Mouse (Mus musculus): ENCODE results near the gene Gnao1.
A peak's percentile ranks its signal among the peaks of the same experiment; 100 is the strongest.

Gene Gnao1

DNA sequence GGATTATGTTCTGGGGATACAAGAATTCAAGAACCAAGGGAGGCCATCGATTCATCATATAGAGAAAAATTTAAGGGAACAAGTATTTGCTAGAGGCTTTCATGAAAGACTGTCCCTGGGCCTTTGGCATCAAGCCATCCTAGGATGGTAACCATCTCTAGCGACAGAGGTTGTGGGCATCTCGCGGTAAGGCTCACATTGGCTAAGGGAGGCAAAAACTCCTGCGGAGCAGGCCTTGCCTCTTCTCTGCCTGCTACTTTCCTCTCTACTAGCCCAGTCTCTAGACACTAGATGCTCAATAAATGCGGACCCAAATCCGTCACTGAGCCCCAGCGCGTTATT, at the start of gene Gnao1:
TSS of gene Gnao1 (plus strand) at position 281 of the 342 bp plus-strand sequence.
- no peak for DNase-seq (ENCODE audit: low read depth, low spot score)

DNA sequence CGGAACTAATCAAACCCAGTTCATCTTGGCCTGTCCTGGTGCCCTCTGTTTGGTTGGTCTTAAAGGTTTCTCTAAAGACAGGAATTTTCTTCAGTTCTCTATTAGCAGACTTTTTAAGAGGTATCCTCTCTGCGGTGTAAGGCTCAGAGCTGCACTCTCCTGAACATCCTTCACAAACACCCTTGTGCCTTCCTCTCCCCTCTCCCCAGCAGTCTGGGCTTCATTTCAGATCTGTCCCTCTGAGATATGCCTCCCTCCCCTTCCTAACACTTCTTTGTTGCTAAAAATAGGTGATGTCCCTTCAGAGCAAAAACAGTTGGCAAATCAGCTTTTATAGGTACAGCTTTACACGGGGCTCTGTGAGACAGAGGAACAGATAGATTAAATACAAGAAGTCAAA, 32.2 kb upstream of the Gnao1 start:
- no peak for DNase-seq (ENCODE audit: low read depth, low spot score)

DNA sequence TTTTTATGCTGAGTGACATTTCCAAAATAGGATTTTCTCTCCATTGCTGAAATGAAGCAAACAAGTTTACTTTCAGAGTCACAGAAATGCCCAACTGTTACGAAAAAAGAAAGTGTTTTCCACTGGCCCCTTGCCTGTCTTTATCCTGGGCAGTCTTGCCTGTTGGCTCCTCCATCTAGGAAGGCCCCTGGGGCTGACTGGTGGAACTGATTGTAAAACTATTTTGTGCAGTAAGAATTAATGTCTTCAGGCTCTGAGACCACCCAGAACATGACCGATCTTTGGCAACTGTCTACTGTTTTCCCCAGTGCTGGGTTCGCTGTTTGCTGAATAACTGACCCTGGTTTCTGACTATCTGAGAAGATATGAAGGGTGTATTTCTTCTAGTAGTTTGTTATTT, 540 bp upstream of the Gnao1 start:
- no peak for DNase-seq (ENCODE audit: low read depth, low spot score)

DNA sequence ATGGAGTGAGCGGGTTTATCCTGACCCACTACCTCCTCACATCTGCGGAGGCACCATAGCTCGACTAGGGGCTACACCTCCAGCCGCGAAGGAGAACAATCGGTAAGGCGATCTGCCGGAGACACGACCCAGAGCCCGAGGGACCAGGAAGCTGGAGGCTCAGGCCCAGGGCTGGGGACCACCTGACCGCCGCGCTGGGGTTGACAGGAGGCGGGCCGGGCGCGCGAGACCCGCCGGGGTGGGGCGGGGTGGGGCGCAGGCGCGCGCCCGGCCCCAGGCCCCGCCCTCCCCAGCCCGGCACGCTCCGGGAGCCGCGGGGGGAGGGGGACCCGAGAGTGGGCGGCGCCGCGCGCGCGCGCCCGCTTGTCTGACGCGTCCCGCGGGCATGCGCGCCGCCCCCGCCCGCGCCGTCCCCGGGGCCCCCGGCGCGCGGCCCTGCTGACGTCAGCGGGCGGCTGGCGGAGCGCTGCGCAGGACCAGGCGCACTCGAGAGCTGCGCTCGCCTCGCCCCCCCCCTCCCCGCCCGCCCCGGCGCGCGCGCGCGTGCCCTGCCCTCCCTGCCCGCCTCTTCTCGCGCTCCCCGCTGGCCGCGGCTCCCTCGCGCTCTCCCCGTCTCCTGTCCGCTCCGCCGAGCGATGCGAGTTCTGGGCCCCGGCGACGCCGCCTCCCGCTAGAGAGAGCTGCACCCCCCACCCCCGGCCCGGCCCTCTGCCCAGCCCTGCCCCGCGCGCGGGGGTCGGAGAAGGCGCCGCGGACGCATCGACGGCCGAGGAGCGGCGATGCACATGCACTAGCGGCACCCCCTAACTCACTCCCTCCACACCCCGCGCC, 477 bp downstream of the Gnao1 start:
- peak; percentile 78 for DNase-seq (ENCODE audit: low read depth, low spot score)

DNA sequence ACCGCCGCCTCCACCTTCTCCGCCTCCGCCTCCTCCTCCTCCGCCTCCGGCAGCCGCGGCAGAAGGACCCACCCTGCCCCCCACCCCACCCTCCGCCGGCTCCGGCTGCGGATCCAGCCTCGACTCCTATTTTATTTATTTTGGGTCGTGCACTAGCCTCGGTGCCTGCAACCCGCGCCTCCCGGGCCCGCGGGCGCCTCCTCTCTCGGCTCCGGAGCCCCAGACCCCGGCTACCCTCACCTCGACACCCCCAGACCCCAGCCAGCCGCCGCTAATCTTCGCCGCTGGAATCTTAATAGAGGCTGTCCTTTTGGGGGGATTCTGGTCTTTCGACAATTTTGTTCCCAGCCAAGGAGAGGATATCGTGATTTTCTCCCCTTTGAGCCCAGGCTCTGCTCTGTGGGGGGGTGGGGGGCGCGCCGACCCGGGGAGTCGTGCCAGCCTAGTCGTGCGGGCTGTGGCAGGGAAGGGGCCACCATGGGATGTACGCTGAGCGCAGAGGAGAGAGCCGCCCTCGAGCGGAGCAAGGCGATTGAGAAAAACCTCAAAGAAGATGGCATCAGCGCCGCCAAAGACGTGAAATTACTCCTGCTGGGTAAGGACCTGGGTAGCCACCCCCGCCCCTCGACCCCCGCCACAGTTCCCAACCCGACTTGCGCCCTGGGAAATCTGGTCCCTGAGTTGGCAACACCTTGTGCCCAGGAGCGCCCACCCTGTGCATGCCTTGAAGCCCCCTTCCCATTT, 1.3 kb downstream of the Gnao1 start:
- DNase-seq (ENCODE audit: low read depth, low spot score) = no peak

DNA sequence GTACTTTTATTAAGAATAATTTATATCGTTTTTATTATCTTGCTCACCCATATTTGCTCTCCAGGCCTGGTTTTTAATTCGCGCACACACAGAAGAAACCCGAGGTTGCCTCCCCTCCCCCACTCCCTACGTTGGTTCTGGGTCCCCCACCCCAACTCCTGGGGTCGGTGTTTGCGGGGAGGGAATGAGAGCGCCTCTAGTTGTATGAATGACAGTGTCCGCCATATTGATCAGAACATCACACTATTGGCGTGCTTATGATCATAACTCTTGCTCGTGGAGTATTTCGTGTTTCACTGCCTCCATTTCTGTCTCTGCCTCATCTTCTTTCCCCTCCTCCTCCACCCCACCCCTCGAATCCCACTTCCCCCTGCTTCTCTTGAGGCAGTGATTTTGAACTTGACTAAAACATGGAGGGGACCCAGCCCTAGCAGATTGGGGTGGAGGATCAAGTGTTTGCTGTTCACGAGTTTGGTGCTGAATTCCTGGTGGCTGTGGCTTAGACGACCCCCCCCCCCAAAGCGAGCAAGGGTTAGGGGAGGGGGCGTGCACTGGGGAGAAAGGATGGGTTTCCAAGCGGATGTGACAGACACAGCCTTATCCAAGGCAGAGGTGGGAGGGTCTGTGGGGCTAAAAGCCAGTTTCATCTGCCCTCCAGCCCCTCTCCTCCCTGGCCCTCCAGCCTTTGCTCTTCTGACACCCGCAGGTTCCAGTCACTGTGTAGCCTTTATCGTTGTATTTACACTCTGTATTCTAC, 2.1 kb downstream of the Gnao1 start:
- DNase-seq (ENCODE audit: low read depth, low spot score) = no peak

DNA sequence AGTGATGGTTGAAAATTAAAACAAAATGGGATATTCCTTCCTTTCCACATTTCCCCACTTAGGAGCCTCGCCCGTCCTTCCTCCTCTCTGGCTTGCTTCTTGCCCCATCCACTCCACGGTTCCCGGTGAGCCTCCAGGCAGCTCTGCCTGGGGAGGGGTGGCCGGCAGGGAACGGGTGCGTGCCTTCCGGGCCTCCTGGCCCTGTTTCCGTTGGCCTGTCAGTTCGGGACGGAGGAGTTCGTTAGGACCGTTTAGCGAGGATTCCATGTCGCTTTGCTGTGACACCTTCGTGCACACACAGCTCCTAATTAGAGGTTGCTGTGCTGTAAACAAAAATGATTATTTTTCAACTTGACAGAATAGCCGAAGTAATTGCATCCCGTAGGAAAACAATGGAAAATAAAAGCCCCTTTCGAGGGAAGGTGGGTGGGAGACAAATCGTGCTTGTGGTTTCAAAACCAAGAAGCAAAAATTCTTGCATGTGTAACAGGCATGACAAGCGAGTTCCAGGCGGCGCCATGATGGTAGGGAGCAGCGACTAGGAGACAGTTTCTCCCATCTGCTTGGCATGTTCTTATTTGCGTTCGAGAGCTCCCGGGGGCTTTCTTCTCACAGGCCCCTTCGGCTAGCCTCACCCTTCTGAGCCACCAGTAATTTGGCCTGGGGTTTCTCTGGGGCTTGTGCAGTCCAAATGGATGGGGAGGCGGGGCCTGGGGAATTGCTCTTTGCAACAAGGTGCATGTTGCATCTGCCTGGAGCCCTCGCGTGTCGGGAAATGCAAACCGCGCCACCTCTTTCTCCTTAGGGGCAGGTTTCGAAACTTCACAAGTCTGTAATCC, 3.0 kb downstream of the Gnao1 start:
- no peak for DNase-seq (ENCODE audit: low read depth, low spot score)

DNA sequence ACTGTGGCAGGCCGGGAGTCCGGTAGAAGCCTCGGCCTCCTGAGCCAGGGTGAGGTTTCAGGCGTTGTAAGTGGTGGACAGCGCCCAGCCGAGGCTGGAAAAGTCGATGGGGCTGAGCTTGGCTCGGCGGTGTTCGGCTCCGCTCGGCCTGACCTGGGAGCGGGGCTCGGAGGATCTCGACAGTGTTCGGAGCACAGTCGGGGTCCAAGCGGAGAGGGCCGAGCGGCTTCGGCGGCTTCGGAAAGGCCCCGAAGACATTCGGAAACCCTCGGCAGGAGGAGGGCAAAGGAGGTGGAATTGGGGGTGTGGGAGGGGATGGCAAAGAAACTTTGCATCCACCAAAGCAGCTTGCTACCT, 3.6 kb downstream of the Gnao1 start:
- peak; percentile 91 for DNase-seq (ENCODE audit: low read depth, low spot score)

DNA sequence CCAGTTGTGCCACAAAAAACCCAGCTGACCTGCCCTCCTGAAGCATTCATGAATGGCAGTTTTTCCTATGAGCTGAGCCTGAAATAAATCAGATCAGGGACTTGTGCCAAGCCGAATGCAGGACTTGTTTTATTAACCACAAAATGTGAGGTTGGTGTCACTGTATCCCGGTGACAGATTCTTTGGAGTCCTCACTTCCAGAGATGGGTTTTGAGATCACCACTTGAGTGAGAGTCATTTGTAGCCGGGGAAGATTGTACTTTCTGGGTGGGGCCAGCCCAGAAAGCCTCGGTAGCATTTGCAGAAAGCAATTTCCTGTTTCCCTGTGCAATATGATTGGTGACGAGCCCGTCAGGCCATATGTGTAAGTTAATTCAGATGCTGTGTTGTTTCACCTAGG, 4.5 kb downstream of the Gnao1 start:
- DNase-seq (ENCODE audit: low read depth, low spot score) = no peak

DNA sequence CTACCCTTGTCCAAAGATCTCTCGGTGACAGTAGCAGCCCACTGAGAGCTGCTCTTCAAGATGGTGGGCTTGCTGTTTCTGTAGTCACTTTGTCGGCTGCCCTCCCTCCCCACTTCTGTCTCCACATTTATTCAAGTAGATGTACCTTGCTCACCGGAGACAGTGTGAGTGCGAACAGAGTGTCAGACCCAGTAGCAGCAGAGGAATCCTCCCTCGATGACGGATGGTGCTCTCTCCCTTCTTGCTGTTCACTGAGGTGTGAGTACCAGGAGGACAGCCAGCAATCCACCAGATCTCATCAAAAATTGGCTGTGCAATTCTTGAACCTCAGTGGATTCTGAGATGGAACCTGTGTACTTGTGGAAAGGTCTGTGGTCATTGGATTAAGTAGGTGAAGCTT, 6.5 kb downstream of the Gnao1 start:
- DNase-seq (ENCODE audit: low read depth, low spot score) = no peak

DNA sequence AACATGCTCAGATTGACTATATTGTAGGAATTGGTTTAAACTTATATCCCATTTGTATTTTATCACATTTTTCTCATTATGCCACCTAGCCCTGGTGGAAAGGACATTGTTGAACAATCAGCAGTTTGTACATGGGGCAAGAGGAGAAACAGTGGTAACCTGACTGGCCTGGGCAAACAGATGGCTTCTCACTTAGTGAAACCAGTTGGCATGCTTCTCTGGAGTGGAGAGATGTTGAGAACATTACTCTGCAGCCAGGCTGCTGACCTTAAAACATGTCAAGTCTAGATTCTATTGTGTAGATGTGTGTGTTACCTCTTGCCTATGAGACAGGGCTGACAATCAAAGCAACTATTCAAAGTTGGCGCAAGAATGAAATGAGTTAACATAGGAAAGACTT, 7.6 kb downstream of the Gnao1 start:
- no peak for DNase-seq (ENCODE audit: low read depth, low spot score)

DNA sequence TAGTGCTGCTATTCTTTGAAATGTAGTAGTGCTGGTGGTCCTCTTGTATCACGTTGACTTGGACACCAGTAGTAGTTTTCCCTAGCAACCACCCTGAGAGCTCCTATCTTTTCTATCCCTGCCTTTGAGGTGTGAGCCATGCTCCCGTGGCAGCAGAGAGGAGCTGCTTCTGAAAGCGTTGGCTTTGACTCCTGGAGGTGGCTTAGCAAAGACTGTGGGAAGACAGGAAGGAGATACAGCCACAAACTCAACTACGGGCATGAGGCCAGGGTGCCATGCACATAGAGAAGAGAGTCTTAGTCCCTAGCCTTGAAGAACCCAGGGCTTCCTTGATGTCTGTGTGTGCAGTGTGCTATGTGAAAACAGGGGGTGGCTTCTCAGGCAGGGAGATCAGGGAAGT, 10.2 kb downstream of the Gnao1 start:
- no peak for DNase-seq (ENCODE audit: low read depth, low spot score)

DNA sequence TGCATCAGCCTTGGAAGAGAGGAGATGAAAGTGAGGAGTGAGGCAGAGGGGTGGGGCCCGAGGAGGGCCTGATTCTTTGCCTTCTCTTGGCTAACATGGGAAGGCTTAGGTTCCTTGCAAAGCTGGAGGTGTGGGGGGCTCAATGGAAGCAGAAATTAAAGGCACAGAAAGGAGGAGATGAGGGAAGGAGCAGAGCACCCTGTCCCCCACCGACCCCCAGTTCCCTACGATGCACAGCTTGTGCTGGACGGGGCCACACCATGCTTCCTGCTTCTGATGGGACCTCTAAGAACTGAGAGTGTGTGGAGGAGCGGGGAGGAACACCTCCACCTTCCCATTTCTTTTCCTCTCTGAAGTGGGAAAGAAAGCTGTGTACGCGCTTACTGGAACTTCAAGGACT, 11.6 kb downstream of the Gnao1 start:
- DNase-seq (ENCODE audit: low read depth, low spot score) = no peak

DNA sequence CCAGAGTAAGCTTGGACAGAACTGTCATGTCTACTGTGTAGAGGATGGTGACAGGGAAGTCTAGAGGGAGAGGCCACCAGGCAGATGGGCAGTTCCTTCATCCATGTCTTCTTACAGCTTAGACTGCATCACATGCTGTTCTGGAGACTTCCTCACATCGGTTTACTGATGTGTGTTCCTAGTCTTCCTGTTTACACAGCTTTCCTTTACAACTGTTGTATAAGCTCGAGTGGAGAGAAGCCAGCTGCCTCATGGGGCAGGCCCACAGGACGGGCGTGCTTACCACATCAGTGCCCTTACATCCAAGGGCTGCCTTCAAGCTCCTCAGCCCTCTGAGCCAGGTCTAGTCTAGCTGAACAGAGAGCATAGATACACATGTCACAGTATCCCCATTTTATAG, 15.6 kb downstream of the Gnao1 start:
- DNase-seq (ENCODE audit: low read depth, low spot score) = no peak

DNA sequence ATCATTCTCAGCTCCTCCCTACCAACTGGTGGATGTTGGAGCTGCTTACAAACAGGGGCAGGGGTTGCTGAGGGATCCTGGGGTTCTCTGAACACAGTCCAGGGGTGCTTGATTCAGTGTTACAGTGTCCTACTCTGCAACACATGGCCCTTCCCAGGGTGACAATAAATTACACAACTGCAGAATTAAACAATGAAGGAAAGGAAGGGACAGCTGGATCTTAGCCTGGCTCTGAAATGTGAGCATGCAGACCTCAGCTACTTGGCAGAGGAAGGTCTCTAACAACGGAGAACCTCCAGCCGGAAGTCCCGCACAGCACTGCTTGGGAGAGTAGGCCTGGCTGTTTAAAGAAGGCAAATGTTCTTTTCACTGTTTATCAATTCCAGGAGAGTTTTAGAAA, 20.9 kb downstream of the Gnao1 start:
- no peak for DNase-seq (ENCODE audit: low read depth, low spot score)

DNA sequence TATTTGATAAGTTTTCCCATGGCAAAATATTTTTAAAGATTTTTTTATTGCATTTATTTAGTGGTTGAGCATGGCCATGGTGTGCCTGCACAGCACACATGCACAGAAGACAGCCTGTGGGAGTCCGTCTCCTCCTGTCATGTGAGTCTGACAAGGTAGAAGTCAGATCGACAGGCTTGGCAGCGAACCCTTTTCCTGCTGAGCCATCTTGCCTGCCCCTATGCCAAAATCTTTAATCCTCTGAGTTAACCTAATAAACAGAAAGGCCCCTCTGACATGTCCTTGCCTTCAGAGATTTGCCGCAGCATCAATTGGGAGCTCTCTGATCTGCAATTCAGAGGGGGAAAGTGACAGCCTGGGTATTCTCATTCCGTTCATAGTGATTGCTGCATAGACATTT, 26.0 kb downstream of the Gnao1 start:
- no peak for DNase-seq (ENCODE audit: low read depth, low spot score)

DNA sequence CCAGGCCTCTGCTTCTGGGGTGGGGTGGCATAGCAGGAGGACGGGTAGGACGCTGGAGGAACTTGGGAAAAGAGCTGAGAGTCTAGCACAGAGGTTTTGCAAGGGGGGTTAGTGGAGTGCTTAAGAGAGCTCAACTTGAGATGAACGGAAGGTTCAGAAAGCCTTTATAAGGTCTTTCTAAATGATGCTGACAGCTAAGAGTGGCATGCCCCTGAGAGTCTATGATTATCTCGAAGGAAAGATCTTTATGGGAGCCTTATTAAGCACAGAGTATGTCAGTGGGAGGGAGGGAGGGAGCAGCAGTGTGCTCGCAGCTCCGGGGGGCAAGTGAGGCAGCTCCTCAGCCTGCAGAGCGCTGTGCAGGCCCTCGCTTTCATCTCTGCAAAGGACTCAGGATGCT, 29.3 kb downstream of the Gnao1 start:
- DNase-seq (ENCODE audit: low read depth, low spot score) = no peak

DNA sequence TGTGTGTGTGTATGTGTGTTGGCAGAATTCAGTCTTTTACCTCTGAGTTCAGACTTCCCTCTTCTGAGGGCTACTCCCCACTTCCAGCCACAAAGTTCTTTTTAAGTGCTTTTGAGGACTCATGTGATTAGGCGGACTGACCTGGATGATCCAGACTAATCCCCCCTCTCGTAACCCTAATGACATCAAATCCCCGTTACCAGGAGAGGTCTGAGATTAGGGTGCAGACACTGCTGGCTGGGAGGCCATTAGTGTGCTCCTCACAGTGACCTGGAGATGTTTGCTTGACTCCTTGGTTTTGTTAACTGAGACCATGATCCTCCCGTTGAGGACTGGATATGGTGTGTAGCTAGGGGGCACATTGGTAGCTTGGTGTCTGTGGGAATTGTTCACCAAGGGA, 30.7 kb downstream of the Gnao1 start:
- no peak for DNase-seq (ENCODE audit: low read depth, low spot score)

DNA sequence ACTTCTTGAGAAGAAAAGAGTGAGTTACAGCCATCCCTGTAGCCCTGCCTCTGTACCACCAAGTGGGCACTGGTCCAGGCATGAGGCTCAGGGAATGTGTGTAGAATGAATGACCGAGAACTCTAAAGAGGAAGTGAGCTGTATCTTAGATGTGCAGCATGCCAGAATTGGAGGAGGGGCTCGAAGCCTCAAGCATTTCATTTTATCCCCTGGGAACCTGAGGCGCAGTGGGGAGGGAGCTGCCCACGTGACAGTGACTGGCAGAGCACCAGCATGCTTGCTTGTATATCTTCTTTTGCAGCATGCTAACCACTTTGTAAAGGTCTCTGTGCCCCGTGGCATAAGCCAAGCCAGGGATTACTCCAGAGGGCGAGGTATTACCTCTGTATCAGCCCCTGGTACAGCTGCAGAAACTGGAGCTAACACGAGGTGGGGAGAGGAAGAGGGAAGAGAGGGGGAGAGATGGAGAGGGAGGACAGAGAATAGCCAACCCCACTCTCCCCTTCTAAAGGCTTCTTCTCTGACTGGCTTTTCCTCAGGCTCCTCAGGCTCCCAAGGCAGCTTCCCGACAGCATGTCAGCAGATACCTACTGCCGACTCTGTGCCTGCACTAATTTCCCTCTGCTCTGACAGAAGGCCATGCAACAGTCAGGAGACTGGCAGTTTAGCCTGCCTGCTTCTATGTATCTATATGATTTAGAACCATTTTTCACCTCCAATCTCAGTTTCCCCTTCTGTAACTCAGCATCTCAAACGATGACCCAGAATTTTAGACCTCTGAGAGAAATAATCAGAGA, 31.4 kb downstream of the Gnao1 start:
- DNase-seq (ENCODE audit: low read depth, low spot score) = no peak

DNA sequence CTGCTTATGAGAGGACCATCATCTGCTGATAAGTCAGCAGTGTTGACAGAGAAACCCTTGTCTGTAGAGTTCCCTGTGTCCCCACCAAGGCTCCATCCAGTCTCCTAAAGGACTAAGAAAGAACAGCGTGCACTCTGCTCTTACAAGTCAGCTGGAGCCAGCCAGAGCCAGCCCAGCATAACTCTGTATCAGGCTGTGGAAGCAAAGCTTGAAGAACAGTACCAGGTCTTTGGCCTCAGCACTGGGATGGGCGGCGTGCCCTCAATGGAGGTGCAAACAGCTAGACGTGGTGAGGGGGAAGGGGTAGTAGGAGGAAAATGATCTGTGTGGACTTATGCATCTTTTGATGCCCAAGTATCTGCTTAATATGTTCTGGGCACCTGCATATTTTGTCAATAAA, 32.8 kb downstream of the Gnao1 start:
- no peak for DNase-seq (ENCODE audit: low read depth, low spot score)

Data from forelimb bud, embryonic 11.5 days (tissue).